Mouse (Mus musculus) intestine, postnatal 0 days (tissue): ENCODE measurements around the gene Nadk. TPM values are rescaled to one million over a fixed set of nuclear protein-coding genes. Genes with fewer than 3 reads are reported as not detected.

ENCODE experiments used
- ATAC-seq: fragments of 200-750 bp; cut with Nextera tagmentation; 2 replicates; pipeline ENCODE4 v1.8.0; 2017; ENCODE audit warnings: mild to moderate bottlenecking, moderate TSS enrichment, moderate library complexity
- H3K27ac ChIP-seq: fragments of 300-500 bp; sonication (generic); 2 replicates; pipeline ENCODE4 v1.5.1; 2014; ENCODE audit warnings: mild to moderate bottlenecking, low read depth, low read length, moderate library complexity
- H3K27me3 ChIP-seq: fragments of 300-500 bp; sonication (generic); replicated peaks from 2 replicates; pipeline ENCODE4 v1.6.1; 2014; ENCODE audit warnings: low read length, mixed read lengths; ENCODE audit not compliant: control insufficient read depth, insufficient read depth
- H3K36me3 ChIP-seq: fragments of 300-500 bp; sonication (generic); 2 replicates; pipeline ENCODE4 v1.6.1; 2014; ENCODE audit warnings: mild to moderate bottlenecking, moderate library complexity; ENCODE audit not compliant: control insufficient read depth, insufficient read depth
- H3K4me1 ChIP-seq: fragments of 300-500 bp; sonication (generic); replicated peaks from 2 replicates; pipeline ENCODE4 v1.6.1; 2014; ENCODE audit warnings: antibody characterized with exemption, low read length, mixed read lengths; ENCODE audit not compliant: control insufficient read depth, insufficient read depth
- H3K4me2 ChIP-seq: fragments of 300-500 bp; sonication (generic); replicated peaks from 2 replicates; pipeline ENCODE4 v1.6.1; 2014; ENCODE audit warnings: low read depth, mild to moderate bottlenecking, moderate library complexity
- H3K4me3 ChIP-seq: fragments of 300-500 bp; sonication (generic); 2 replicates; pipeline ENCODE4 v1.5.1; 2014; ENCODE audit warnings: low read depth, low read length
- H3K9ac ChIP-seq: fragments of 300-500 bp; sonication (generic); 2 replicates; pipeline ENCODE4 v1.6.1; 2014; ENCODE audit warnings: mild to moderate bottlenecking, low read depth, low read length
- H3K9me3 ChIP-seq: fragments of 300-500 bp; sonication (generic); 2 replicates; pipeline ENCODE4 v1.6.1; 2016; ENCODE audit warnings: mixed run types; ENCODE audit not compliant: control insufficient read depth
- CTCF ChIP-seq: sonication (generic); IDR thresholded peaks from 2 replicates; pipeline ENCODE4 v1.5.1; 2016; ENCODE audit warnings: low read depth, mild to moderate bottlenecking, control low read depth, antibody characterized with exemption, moderate library complexity
- WGBS: fragments of 180-500 bp; shearing (Covaris S2); extraction: QIAGEN DNeasy Blood & Tissue Kit; methylation state at CpG from one replicate; pipeline ENCODE4 v1.1.7; 2014; 5-methylcytosine and 5-hydroxymethylcytosine counted together
- polyA plus RNA-seq: library from polyadenylated mRNA; unstranded; fragments of >200 nt; fragmentation: Nextera tagmentation; extraction: Ambion mirVana; gene quantifications from 2 replicates; pipeline ENCODE4 v1.2.1, GENCODE M21; 2015

Nadk gene
- polyA plus RNA-seq, result 46.7 and 49.2 TPM in 2 replicates

DNA sequence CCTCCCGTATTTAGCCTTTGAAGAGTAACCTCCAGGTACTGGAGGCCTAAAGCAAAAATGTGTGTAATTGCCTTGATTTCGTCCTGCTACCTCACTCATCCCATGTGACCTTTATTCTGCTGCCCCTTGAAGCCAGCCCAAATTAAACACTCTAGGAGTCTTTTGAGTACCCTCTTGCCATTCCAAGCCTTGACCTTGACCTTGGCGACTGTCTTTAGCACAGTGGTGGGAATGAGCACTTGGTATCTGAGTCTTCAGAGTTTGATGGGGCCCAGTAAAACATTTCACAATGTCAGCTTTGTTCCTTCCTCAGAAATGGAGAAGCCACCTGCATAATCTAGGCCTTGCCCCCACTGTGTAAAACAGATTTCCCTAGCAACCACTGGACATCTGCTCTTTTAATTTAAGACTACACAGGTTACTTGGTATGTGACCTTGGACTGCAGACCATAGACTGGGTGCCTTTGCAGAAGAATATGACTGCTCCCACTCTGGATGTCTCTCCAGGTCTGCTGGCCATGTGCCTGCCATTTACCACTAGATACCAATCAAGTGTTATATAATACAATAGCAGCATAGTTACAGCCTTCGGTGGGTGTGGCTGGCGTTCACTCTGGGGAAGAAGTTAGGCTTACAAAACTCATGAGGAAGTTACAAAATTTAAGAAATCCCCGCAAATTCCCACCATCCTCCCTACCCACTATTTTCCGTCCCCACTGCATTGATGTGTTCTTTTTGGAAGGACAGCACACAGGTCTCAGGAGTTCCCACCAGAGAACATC is at the start of gene Nadk:
Gene Nadk (plus strand): TSS at position 718 of the 782 bp plus-strand sequence.
- H3K4me2 ChIP-seq, result peak within 1 kb of the TSS; percentile 86
- peak within 1 kb of the TSS; percentile 77 for H3K4me3 ChIP-seq
- no peaks in the 10 kb centered on the region for H3K9me3 ChIP-seq
- peak within 1 kb of the TSS; percentile 66 for H3K27ac ChIP-seq
- no peak for TF ChIP-seq CTCF
- H3K9ac ChIP-seq, result peak within 1 kb of the TSS; percentile 23; the same call in 1 of the 2 replicates
- no peak for ATAC-seq
- H3K27me3 ChIP-seq, result no peaks in the 10 kb centered on the region
- peaks cover 6% of the 10 kb centered on the region; the same call in 1 of the 2 replicates for H3K4me1 ChIP-seq
- 44% methylated on average over 7 of the region's 7 CpGs for WGBS
- peaks cover 35% of the 10 kb centered on the region for H3K36me3 ChIP-seq

DNA sequence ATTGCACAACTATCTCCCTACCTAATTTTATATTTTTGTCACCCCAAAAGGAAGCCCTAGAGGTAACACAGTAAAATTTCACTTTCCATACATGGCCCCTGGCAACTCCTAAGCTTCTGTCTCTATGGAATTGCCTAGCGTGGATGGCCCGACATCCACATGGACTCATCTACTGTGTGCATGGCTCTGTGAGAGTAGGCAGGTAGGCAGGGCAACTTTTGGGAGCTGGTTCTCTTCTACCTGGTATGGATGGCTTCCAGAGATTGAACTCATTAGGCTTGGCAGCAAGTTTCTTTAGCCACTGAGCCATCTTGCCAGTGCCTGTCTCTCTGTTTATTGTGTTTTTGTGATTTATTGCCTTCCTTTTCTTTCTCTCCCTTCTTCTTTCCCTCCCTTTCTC is 47.4 kb upstream of the Nadk start:
- H3K27ac ChIP-seq, result no peak overlapping the region
- no peak overlapping the region for H3K9ac ChIP-seq
- H3K27me3 ChIP-seq, result no peaks in the 10 kb centered on the region
- 91% methylated on average over 2 of the region's 2 CpGs for WGBS
- no peak for ATAC-seq
- H3K36me3 ChIP-seq, result peaks cover 7% of the 10 kb centered on the region; the same call in 1 of the 2 replicates
- no peak overlapping the region for H3K4me3 ChIP-seq
- 0 out of 2 replicates have a peak, but pooled peaks cover 3% of the 10 kb centered on the region for H3K4me1 ChIP-seq
- no peak overlapping the region for H3K4me2 ChIP-seq
- no peaks in the 10 kb centered on the region for H3K9me3 ChIP-seq
- TF ChIP-seq CTCF, result no peak

GRCm38 (mm10) chr4:155517948-155518517 is 44.1 kb upstream of the Nadk start:
- Histone ChIP-seq H3K4me2 (no peak overlapping the region), H3K36me3 (peaks cover 5% of the 10 kb centered on the region; the same call in 1 of the 2 replicates), H3K27ac (no peak overlapping the region), H3K27me3 (no peaks in the 10 kb centered on the region), H3K9me3 (no peaks in the 10 kb centered on the region), H3K9ac (no peak overlapping the region), H3K4me1 (no peaks in the 10 kb centered on the region), H3K4me3 (no peak overlapping the region)
- ATAC-seq, result no peak
- TF ChIP-seq CTCF, result peak; percentile 52
- WGBS, result 77% methylated on average over 7 of the region's 7 CpGs

- no peak for TF ChIP-seq CTCF
- H3K36me3 ChIP-seq, result peaks cover 5% of the 10 kb centered on the region; the same call in 1 of the 2 replicates
- WGBS, result 54% methylated on average over 7 of the region's 7 CpGs
- H3K4me1 ChIP-seq, result no peaks in the 10 kb centered on the region
- H3K27me3 ChIP-seq, result no peaks in the 10 kb centered on the region
- no peak overlapping the region for H3K4me2 ChIP-seq
- no peak overlapping the region for H3K27ac ChIP-seq
- H3K4me3 ChIP-seq, result no peak overlapping the region
- H3K9ac ChIP-seq, result no peak overlapping the region
- no peak for ATAC-seq
- H3K9me3 ChIP-seq, result no peaks in the 10 kb centered on the region
These were observed 39.9 kb upstream of the Nadk start for GRCm38 (mm10) chr4:155522327-155522726.

GRCm38 (mm10) chr4:155525751-155526150 is 36.4 kb upstream of the Nadk start:
- 75% methylated on average over 5 of the region's 5 CpGs for WGBS
- ATAC-seq, result no peak
- Histone ChIP-seq H3K9me3 (no peaks in the 10 kb centered on the region), H3K4me2 (no peak overlapping the region), H3K9ac (no peak overlapping the region), H3K27me3 (no peaks in the 10 kb centered on the region), H3K27ac (no peak overlapping the region), H3K4me1 (no peaks in the 10 kb centered on the region), H3K36me3 (peaks cover 24% of the 10 kb centered on the region), H3K4me3 (no peak overlapping the region)
- no peak for TF ChIP-seq CTCF

GRCm38 (mm10) chr4:155529294-155529693 is 32.9 kb upstream of the Nadk start:
- Histone ChIP-seq H3K27ac (no peak overlapping the region), H3K4me1 (no peaks in the 10 kb centered on the region), H3K36me3 (peaks cover 39% of the 10 kb centered on the region), H3K4me3 (no peak overlapping the region), H3K9me3 (no peaks in the 10 kb centered on the region), H3K4me2 (no peak overlapping the region), H3K9ac (no peak overlapping the region), H3K27me3 (no peaks in the 10 kb centered on the region)
- no peak for TF ChIP-seq CTCF
- 55% methylated on average over 3 of the region's 3 CpGs for WGBS
- no peak for ATAC-seq
